Mouse (Mus musculus) embryonic facial prominence, embryonic 15.5 days (tissue): Measurements from ENCODE around the gene G3bp2. TPM values are rescaled to one million over a fixed set of nuclear protein-coding genes. Genes with fewer than 3 reads are reported as not detected.

Source experiments
- ATAC-seq: fragments of 200-750 bp; cut with Nextera tagmentation; 2 replicates; pipeline ENCODE4 v1.8.0; 2017; ENCODE audit warnings: low read depth, moderate TSS enrichment; ENCODE audit not compliant: insufficient number of reproducible peaks, low FRiP score, low TSS enrichment
- H3K27ac ChIP-seq: fragments of 300-500 bp; sonication (generic); replicated peaks from 2 replicates; pipeline ENCODE4 v1.5.1; 2015; ENCODE audit warnings: mild to moderate bottlenecking, inconsistent platforms
- H3K27me3 ChIP-seq: fragments of 300-500 bp; sonication (generic); 2 replicates; pipeline ENCODE4 v1.6.1; 2015; ENCODE audit warnings: inconsistent platforms
- H3K36me3 ChIP-seq: fragments of 300-500 bp; sonication (generic); 2 replicates; pipeline ENCODE4 v1.6.1; 2015; ENCODE audit warnings: mild to moderate bottlenecking, inconsistent platforms
- H3K4me1 ChIP-seq: fragments of 300-500 bp; sonication (generic); 2 replicates; pipeline ENCODE4 v1.6.1; 2015; ENCODE audit warnings: inconsistent platforms
- H3K4me2 ChIP-seq: fragments of 300-500 bp; sonication (generic); replicated peaks from 2 replicates; pipeline ENCODE4 v1.6.1; 2015; ENCODE audit warnings: mild to moderate bottlenecking, inconsistent platforms
- H3K4me3 ChIP-seq: fragments of 300-500 bp; sonication (generic); replicated peaks from 2 replicates; pipeline ENCODE4 v1.5.1; 2015; ENCODE audit warnings: mild to moderate bottlenecking, inconsistent platforms
- H3K9ac ChIP-seq: fragments of 300-500 bp; sonication (generic); 2 replicates; pipeline ENCODE4 v1.6.1; 2015; ENCODE audit warnings: inconsistent platforms
- H3K9me3 ChIP-seq: fragments of 300-500 bp; sonication (generic); replicated peaks from 2 replicates; pipeline ENCODE4 v1.6.1; 2016; ENCODE audit warnings: inconsistent platforms
- WGBS: fragments of 180-500 bp; shearing (Covaris S2); methylation state at CpG from one replicate; pipeline ENCODE4 v1.1.7; 2015; 5-methylcytosine and 5-hydroxymethylcytosine counted together
- polyA plus RNA-seq: library from polyadenylated mRNA; unstranded; fragments of >200 nt; fragmentation: Nextera tagmentation; extraction: Ambion mirVana; gene quantifications from 2 replicates; pipeline ENCODE4 v1.2.1, GENCODE M21; 2015

G3bp2 gene
- polyA plus RNA-seq, 1 experiment from 2014 or later, result 151 TPM

GRCm38 (mm10) chr5:92098351-92099109 is 15.0 kb upstream of the G3bp2 start:
- no peak overlapping the region for H3K4me2 ChIP-seq
- H3K4me1 ChIP-seq, result no peaks in the 10 kb centered on the region
- no peaks in the 10 kb centered on the region for H3K36me3 ChIP-seq
- no peak overlapping the region for H3K27ac ChIP-seq
- no peak overlapping the region for H3K9ac ChIP-seq
- no peaks in the 10 kb centered on the region for H3K9me3 ChIP-seq
- no peaks in the 10 kb centered on the region for H3K27me3 ChIP-seq
- ATAC-seq, result no peak
- H3K4me3 ChIP-seq, result no peak overlapping the region
- WGBS, result 55% methylated on average over 13 of the region's 13 CpGs

- no peak for ATAC-seq
- Histone ChIP-seq H3K4me1 (no peaks in the 10 kb centered on the region), H3K9ac (no peak overlapping the region), H3K9me3 (no peaks in the 10 kb centered on the region), H3K4me3 (no peak overlapping the region), H3K36me3 (no peaks in the 10 kb centered on the region), H3K27ac (no peak overlapping the region), H3K27me3 (no peaks in the 10 kb centered on the region), H3K4me2 (no peak overlapping the region)
- 90% methylated on average over 4 of the region's 4 CpGs for WGBS
These were observed 14.3 kb upstream of the G3bp2 start for GRCm38 (mm10) chr5:92097779-92098178.

GRCm38 (mm10) chr5:92096786-92097185 is 13.3 kb upstream of the G3bp2 start:
- no peak overlapping the region for H3K9ac ChIP-seq
- H3K4me1 ChIP-seq, result no peaks in the 10 kb centered on the region
- no peak overlapping the region for H3K27ac ChIP-seq
- no peaks in the 10 kb centered on the region for H3K36me3 ChIP-seq
- H3K4me3 ChIP-seq, result no peak overlapping the region
- no peak for ATAC-seq
- no peaks in the 10 kb centered on the region for H3K9me3 ChIP-seq
- no peaks in the 10 kb centered on the region for H3K27me3 ChIP-seq
- no peak overlapping the region for H3K4me2 ChIP-seq
- 92% methylated on average over 6 of the region's 6 CpGs for WGBS

- no peak overlapping the region for H3K4me3 ChIP-seq
- ATAC-seq, result no peak
- H3K27ac ChIP-seq, result no peak overlapping the region
- no peak overlapping the region for H3K9ac ChIP-seq
- 63% methylated on average over 3 of the region's 3 CpGs for WGBS
- H3K36me3 ChIP-seq, result no peaks in the 10 kb centered on the region
- no peak overlapping the region for H3K4me2 ChIP-seq
- H3K9me3 ChIP-seq, result no peaks in the 10 kb centered on the region
- no peaks in the 10 kb centered on the region for H3K27me3 ChIP-seq
- no peaks in the 10 kb centered on the region for H3K4me1 ChIP-seq
These were observed 10.5 kb upstream of the G3bp2 start for GRCm38 (mm10) chr5:92094062-92094415.

DNA sequence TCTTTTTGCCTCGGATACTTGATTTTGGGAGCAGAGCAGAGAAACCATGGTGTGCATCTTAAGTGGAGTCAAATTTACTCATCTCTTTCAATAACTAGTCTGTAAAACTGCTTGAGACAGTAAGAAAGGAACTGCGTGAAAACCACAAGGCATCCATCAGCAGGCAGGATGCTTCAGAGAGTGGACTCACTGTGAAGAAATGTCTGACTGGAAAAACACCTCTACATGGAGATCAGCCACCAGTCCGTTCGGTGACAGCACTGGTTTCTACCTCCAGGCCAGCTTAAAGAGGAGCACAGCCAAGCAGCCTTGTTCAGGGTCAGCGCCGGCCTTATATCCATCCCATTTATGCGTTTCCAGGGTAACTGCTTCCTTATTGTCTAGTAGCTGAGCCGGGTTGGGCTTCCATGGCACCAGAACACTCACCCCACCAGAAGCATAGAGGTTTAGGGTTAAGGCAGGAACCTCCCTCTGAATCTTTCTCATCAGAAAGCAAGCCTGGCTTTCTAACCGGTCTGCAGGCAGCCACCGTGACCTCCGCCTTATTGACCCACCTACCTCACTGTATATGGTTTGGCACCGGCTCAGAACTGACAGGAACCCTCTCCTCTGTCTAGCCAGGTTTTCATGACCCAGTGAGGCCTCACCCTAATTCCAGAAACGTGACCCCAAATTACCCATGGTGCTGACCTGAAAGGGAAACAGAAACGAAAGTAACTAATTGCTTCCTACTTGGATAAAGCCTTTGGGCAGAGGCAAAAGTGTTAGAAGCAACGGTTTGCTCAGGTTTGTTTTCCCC is 9.9 kb upstream of the G3bp2 start:
- Histone ChIP-seq H3K4me2 (no peak overlapping the region), H3K27ac (no peak overlapping the region), H3K27me3 (no peaks in the 10 kb centered on the region), H3K36me3 (no peaks in the 10 kb centered on the region), H3K4me3 (no peak overlapping the region), H3K4me1 (no peaks in the 10 kb centered on the region), H3K9me3 (no peaks in the 10 kb centered on the region), H3K9ac (no peak overlapping the region)
- 56% methylated on average over 15 of the region's 15 CpGs for WGBS
- no peak for ATAC-seq

DNA sequence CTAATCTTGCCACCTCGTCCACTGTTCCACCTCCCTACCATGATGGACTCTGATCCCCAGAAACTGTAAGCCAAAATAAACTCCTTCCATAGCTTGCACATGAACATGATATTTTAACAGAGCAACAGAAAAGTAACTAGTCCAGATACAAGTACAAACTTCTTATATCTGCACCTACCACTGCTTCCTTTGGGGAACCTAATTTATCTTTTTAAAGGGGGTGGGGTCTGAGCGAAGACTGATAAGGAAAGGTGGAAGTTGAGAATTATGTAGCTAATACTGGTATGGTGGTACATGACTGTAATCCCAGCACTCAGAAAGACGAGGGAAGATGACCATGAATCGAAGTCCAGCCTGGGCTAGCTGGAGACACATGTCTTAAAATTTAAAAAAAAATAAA is 4.0 kb upstream of the G3bp2 start:
- Histone ChIP-seq H3K9ac (no peak overlapping the region), H3K36me3 (no peaks in the 10 kb centered on the region), H3K27me3 (no peaks in the 10 kb centered on the region), H3K27ac (no peak overlapping the region), H3K4me1 (peaks cover 6% of the 10 kb centered on the region; the same call in 1 of the 2 replicates), H3K4me2 (no peak overlapping the region), H3K9me3 (no peaks in the 10 kb centered on the region), H3K4me3 (no peak overlapping the region)
- no peak for ATAC-seq
- WGBS, result 91% methylated on average over 4 of the region's 4 CpGs

GRCm38 (mm10) chr5:92085821-92086550 is 2.5 kb upstream of the G3bp2 start:
- H3K36me3 ChIP-seq, result no peaks in the 10 kb centered on the region
- ATAC-seq, result no peak

DNA sequence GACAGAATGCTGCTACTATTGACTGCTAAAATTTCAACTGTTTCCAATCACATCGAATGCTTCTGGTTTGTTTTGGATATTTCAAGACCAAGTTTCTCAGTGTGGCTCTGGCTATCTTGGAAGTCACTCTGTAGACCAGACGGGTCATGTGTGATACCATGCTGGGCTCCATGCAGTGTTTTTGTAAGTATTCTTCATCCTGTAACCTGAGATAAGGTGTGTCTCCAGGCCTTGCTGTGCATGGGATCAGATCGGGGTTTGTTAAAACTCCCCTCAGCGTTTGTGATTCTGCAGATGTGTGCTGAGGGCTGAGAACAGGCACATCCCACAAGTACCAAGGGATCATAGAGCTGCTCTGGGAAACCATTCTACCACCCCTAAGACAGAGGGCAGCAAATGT is 1.7 kb upstream of the G3bp2 start:
- ATAC-seq, result no peak
- no peak overlapping the region for H3K4me3 ChIP-seq
- no peaks in the 10 kb centered on the region for H3K36me3 ChIP-seq
- peaks cover 24% of the 10 kb centered on the region for H3K4me1 ChIP-seq
- no peak overlapping the region for H3K4me2 ChIP-seq
- no peaks in the 10 kb centered on the region for H3K9me3 ChIP-seq
- no peak overlapping the region for H3K9ac ChIP-seq
- WGBS, result 59% methylated on average over 4 of the region's 4 CpGs
- no peaks in the 10 kb centered on the region for H3K27me3 ChIP-seq
- no peak overlapping the region for H3K27ac ChIP-seq

More at GRCm38 (mm10) chr5:92085821-92086550, 2.5 kb upstream of the G3bp2 start:
- Histone ChIP-seq H3K9ac (no peak overlapping the region), H3K4me1 (peaks cover 18% of the 10 kb centered on the region), H3K9me3 (no peaks in the 10 kb centered on the region), H3K27me3 (no peaks in the 10 kb centered on the region), H3K27ac (no peak overlapping the region), H3K4me2 (no peak overlapping the region), H3K4me3 (no peak overlapping the region)
- WGBS, result 73% methylated on average over 7 of the region's 7 CpGs

- Histone ChIP-seq H3K9me3 (no peaks in the 10 kb centered on the region), H3K36me3 (no peaks in the 10 kb centered on the region), H3K27me3 (no peaks in the 10 kb centered on the region), H3K27ac (peak overlapping the region; percentile 98), H3K4me1 (peaks cover 29% of the 10 kb centered on the region), H3K9ac (peak overlapping the region; percentile 91), H3K4me3 (peak overlapping the region; percentile 98), H3K4me2 (peak overlapping the region; percentile 56)
- WGBS, result 0% methylated on average over 55 of the region's 55 CpGs
- peak; percentile 53 for ATAC-seq
These were observed 608 bp downstream of the G3bp2 start for GRCm38 (mm10) chr5:92082821-92083401.

GRCm38 (mm10) chr5:92081326-92081725 is 2.2 kb downstream of the G3bp2 start:
- Histone ChIP-seq H3K4me2 (peak overlapping the region; percentile 56; the same call in 1 of the 2 replicates), H3K4me3 (peak overlapping the region; percentile 98; the same call in 1 of the 2 replicates), H3K4me1 (peaks cover 29% of the 10 kb centered on the region), H3K27me3 (no peaks in the 10 kb centered on the region), H3K36me3 (no peaks in the 10 kb centered on the region), H3K9ac (no peak overlapping the region), H3K9me3 (no peaks in the 10 kb centered on the region), H3K27ac (no peak overlapping the region)
- 64% methylated on average over 3 of the region's 3 CpGs for WGBS
- ATAC-seq, result no peak

- 40% methylated on average over 1 of the region's 1 CpGs for WGBS
- ATAC-seq, result no peak
- H3K9ac ChIP-seq, result no peak overlapping the region
- peaks cover 29% of the 10 kb centered on the region for H3K4me1 ChIP-seq
- H3K4me3 ChIP-seq, result no peak overlapping the region
- no peaks in the 10 kb centered on the region for H3K36me3 ChIP-seq
- no peak overlapping the region for H3K4me2 ChIP-seq
- H3K27me3 ChIP-seq, result no peaks in the 10 kb centered on the region
- H3K27ac ChIP-seq, result no peak overlapping the region
- no peaks in the 10 kb centered on the region for H3K9me3 ChIP-seq
These were observed 3.1 kb downstream of the G3bp2 start for GRCm38 (mm10) chr5:92080400-92080799.
